Mouse (Mus musculus) ES-E14 (cell line): ENCODE data around the gene Rtn1. TPM values are rescaled to one million over a fixed set of nuclear protein-coding genes. Genes with fewer than 3 reads are reported as not detected.

ENCODE experiments used
- DNase-seq: peaks from one replicate; pipeline ENCODE4 v3.0.0-alpha.2; 2013; ENCODE audit warnings: low read depth, low spot score
- H3K27ac ChIP-seq: 2 replicates; pipeline ENCODE4 v1.5.1; 2012; ENCODE audit warnings: low read depth, mild to moderate bottlenecking, low read length, moderate library complexity, mixed read lengths; ENCODE audit not compliant: poor library complexity, insufficient read depth, severe bottlenecking
- H3K36me3 ChIP-seq: 2 replicates; pipeline ENCODE4 v1.6.1; 2012; ENCODE audit warnings: mild to moderate bottlenecking, low read length, moderate library complexity, mixed read lengths; ENCODE audit not compliant: control insufficient read depth, poor library complexity, insufficient read depth, severe bottlenecking
- H3K4me1 ChIP-seq, 2 experiments: fragments of 150-350 bp in 1 of 2; sonication (generic) in 1 of 2; 2 replicates each; pipeline ENCODE4 v1.6.1; 2012; ENCODE audit warnings: low read length in 2 of 2, mild to moderate bottlenecking in 1 of 2, mixed read lengths in 1 of 2; ENCODE audit not compliant: control insufficient read depth in 2 of 2, insufficient read depth in 2 of 2, poor library complexity in 1 of 2
- H3K4me3 ChIP-seq, 2 experiments: fragments of 150-350 bp in 1 of 2; sonication (generic) in 1 of 2; 2 replicates each; pipeline ENCODE4 v1.5.1; 2012; ENCODE audit warnings: low read length in 2 of 2, low read depth in 1 of 2, mild to moderate bottlenecking in 1 of 2, mixed read lengths in 1 of 2; ENCODE audit not compliant: insufficient read depth in 1 of 2, poor library complexity in 1 of 2, severe bottlenecking in 1 of 2
- H3K9ac ChIP-seq: 2 replicates; pipeline ENCODE4 v1.6.1; 2012; ENCODE audit warnings: low read depth, mild to moderate bottlenecking, low read length, mixed read lengths; ENCODE audit not compliant: poor library complexity, insufficient read depth, severe bottlenecking
- H3K9me3 ChIP-seq: fragments of 150-350 bp; sonication (generic); 2 replicates; pipeline ENCODE4 v1.6.1; 2012; ENCODE audit warnings: low read depth, mild to moderate bottlenecking, low read length; ENCODE audit not compliant: control insufficient read depth, insufficient read depth
- CHD2 ChIP-seq: IDR thresholded peaks from 2 replicates; pipeline ENCODE4 v1.6.1; 2014; ENCODE audit warnings: mild to moderate bottlenecking, low read depth, low read length, inconsistent platforms
- HCFC1 ChIP-seq: IDR thresholded peaks from 2 replicates; pipeline ENCODE4 v1.6.1; 2012; ENCODE audit warnings: low read length, inconsistent platforms, borderline replicate concordance; ENCODE audit not compliant: insufficient read depth
- MAFK ChIP-seq: IDR thresholded peaks from 2 replicates; pipeline ENCODE4 v1.6.1; 2014; ENCODE audit warnings: mild to moderate bottlenecking, low read depth, low read length, inconsistent platforms; ENCODE audit not compliant: insufficient read depth
- ZC3H11A ChIP-seq: IDR thresholded peaks from 2 replicates; pipeline ENCODE4 v1.6.1; 2012; ENCODE audit warnings: low read depth, mild to moderate bottlenecking, inconsistent platforms, low read length, borderline replicate concordance
- ZNF384 ChIP-seq: IDR thresholded peaks from 2 replicates; pipeline ENCODE4 v1.6.1; 2012; ENCODE audit warnings: low read depth, low read length, inconsistent platforms
- in situ Hi-C, 2 experiments: fragments of 600-800 bp; cut with MboI; formaldehyde crosslinking; loops; one replicate each; pipeline ENCODE4 v1.15.1; 2025; ENCODE audit warnings: low sequenced_read_pairs in 2 of 2, inconsistent platforms in 1 of 2; ENCODE audit not compliant: unreplicated experiment in 2 of 2
- total RNA-seq: library from RNA; depleted of rRNA; stranded (reverse); fragments of 300-350 nt; gene quantifications from 2 replicates; pipeline ENCODE4 v1.2.3, GENCODE M21; 2012

Gene Rtn1
- total RNA-seq, 1 experiment = 8.7 TPM

GRCm38 (mm10) chr12:72273721-72274414 lies 135.0 kb downstream of the Rtn1 start:
- TF ChIP-seq MAFK = no peak
- no peak for TF ChIP-seq ZNF384
- no peak for TF ChIP-seq ZC3H11A
- no peak for TF ChIP-seq CHD2
- Histone ChIP-seq H3K9ac (no peak overlapping the region), H3K4me3 (no peak overlapping the region), H3K4me1 (peaks cover 0 to 13% of the 10 kb centered on the region in 2 experiments; a peak in 1 of 4 replicates), H3K9me3 (no peaks in the 10 kb centered on the region), H3K27ac (no peak overlapping the region), H3K36me3 (no peaks in the 10 kb centered on the region)
- no peak for DNase-seq
- in situ Hi-C loops = no loop called here

DNA sequence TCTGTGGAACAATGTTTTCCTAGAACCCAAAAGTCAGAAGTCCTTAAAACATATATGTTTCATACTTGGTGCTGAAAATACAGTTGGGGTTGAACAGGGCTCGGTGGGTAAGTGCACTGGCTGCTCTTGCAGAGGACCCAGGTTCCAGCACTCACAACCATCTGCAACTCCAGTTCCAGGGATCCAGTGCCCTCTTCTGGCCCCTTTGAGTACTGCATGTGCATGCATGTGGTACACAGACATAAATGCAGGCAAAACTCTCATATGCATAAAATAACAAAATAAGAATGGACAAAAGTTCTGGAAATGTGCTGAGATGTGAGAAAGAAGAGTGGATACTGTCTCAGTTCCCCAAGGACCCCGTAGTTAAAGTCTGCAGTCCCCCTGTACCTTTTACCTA lies 141.2 kb downstream of the Rtn1 start:
- in situ Hi-C loops = no loop called here
- Histone ChIP-seq H3K4me1 (no peaks in the 10 kb centered on the region), H3K9me3 (no peaks in the 10 kb centered on the region), H3K4me3 (no peak overlapping the region), H3K9ac (no peak overlapping the region), H3K27ac (no peak overlapping the region), H3K36me3 (no peaks in the 10 kb centered on the region)
- TF ChIP-seq ZC3H11A = peak; percentile 83
- no peak for TF ChIP-seq HCFC1
- peak; percentile 40 for DNase-seq

- no peak for DNase-seq
- TF ChIP-seq ZC3H11A (no peak), MAFK (no peak), HCFC1 (no peak), ZNF384 (no peak), CHD2 (no peak)
- H3K27ac ChIP-seq = no peak overlapping the region
- no peaks in the 10 kb centered on the region for H3K9me3 ChIP-seq
- H3K4me1 ChIP-seq = no peaks in the 10 kb centered on the region
- no peak overlapping the region for H3K4me3 ChIP-seq
- no peaks in the 10 kb centered on the region for H3K36me3 ChIP-seq
- in situ Hi-C loops = no loop called here
- H3K9ac ChIP-seq = no peak overlapping the region
Observed at GRCm38 (mm10) chr12:72265261-72266228, 143.3 kb downstream of the Rtn1 start.

- in situ Hi-C loops = no loop called here
- TF ChIP-seq HCFC1 = no peak
- TF ChIP-seq CHD2 = no peak
- TF ChIP-seq MAFK = no peak
- TF ChIP-seq ZC3H11A = no peak
- TF ChIP-seq ZNF384 = no peak
Observed at GRCm38 (mm10) chr12:72263213-72264103, 145.4 kb downstream of the Rtn1 start.

More at GRCm38 (mm10) chr12:72263213-72264103, 145.4 kb downstream of the Rtn1 start:
- no peak overlapping the region for H3K9ac ChIP-seq
- H3K9me3 ChIP-seq = no peaks in the 10 kb centered on the region
- no peak overlapping the region for H3K4me3 ChIP-seq
- no peak for DNase-seq
- H3K4me1 ChIP-seq = no peaks in the 10 kb centered on the region
- no peak overlapping the region for H3K27ac ChIP-seq
- no peaks in the 10 kb centered on the region for H3K36me3 ChIP-seq
